Mouse (Mus musculus) CH12.LX (cell line): ENCODE results near the gene Ly75. TPM values are rescaled to one million over a fixed set of nuclear protein-coding genes. Genes with fewer than 3 reads are reported as not detected.

Experiments used
- DNase-seq: peaks from one replicate; pipeline ENCODE4 v3.0.0-alpha.2; 2013; ENCODE audit errors: extremely low read depth
- H3K27ac ChIP-seq: 2 replicates; pipeline ENCODE4 v1.5.1; 2012; ENCODE audit warnings: low read depth, mild to moderate bottlenecking, control low read depth, moderate library complexity; ENCODE audit not compliant: insufficient read depth
- H3K27me3 ChIP-seq: replicated peaks from 2 replicates; pipeline ENCODE3; 2012; ENCODE audit warnings: inconsistent platforms
- H3K36me3 ChIP-seq, 2 experiments: replicated peaks in 1 of 2; 2 replicates each; pipeline versions ENCODE3 to v1.6.1; 2012; ENCODE audit warnings: inconsistent platforms in 1 of 2, low read length in 1 of 2, mild to moderate bottlenecking in 1 of 2, mixed read lengths in 1 of 2, moderate library complexity in 1 of 2; ENCODE audit not compliant: control insufficient read depth in 1 of 2, insufficient read depth in 1 of 2
- H3K4me1 ChIP-seq, 2 experiments: 2 replicates each; pipeline ENCODE4 v1.6.1; 2012; ENCODE audit warnings: inconsistent platforms in 1 of 2, moderate library complexity in 1 of 2; ENCODE audit not compliant: insufficient read depth in 2 of 2, control insufficient read depth in 1 of 2
- H3K4me2 ChIP-seq: 2 replicates; pipeline ENCODE4 v1.6.1; 2012; ENCODE audit warnings: low read depth, mild to moderate bottlenecking, control low read depth; ENCODE audit not compliant: poor library complexity, insufficient read depth, severe bottlenecking
- H3K4me3 ChIP-seq, 3 experiments: fragments of 150-350 bp in 1 of 3; sonication (generic) in 1 of 3; replicated peaks in 1 of 3; 2 replicates each; pipeline versions ENCODE3 to v1.5.1; 2011 to 2012; ENCODE audit warnings: low read depth in 2 of 3, low read length in 2 of 3, mild to moderate bottlenecking in 2 of 3, moderate library complexity in 2 of 3, control low read depth in 1 of 3, improper control_type of control experiment in 1 of 3, inconsistent platforms in 1 of 3, mixed read lengths in 1 of 3; ENCODE audit not compliant: poor library complexity in 1 of 3
- H3K79me2 ChIP-seq: replicated peaks from 2 replicates; pipeline ENCODE4 v1.6.1; 2012; ENCODE audit warnings: mild to moderate bottlenecking, moderate library complexity; ENCODE audit not compliant: control insufficient read depth, poor library complexity, insufficient read depth, severe bottlenecking; ENCODE audit errors: extremely low read depth
- H3K9ac ChIP-seq: 2 replicates; pipeline ENCODE4 v1.6.1; 2012; ENCODE audit warnings: low read depth, mild to moderate bottlenecking, control low read depth, moderate library complexity; ENCODE audit not compliant: insufficient read depth
- H3K9me3 ChIP-seq: replicated peaks from 2 replicates; pipeline ENCODE3; 2012; ENCODE audit warnings: low read length, inconsistent platforms, mixed read lengths
- BHLHE40 ChIP-seq: IDR thresholded peaks from 2 replicates; pipeline ENCODE4 v1.6.1; 2011; ENCODE audit warnings: mild to moderate bottlenecking, low read depth, low read length, improper control_type of control experiment
- CHD2 ChIP-seq: IDR thresholded peaks from 2 replicates; pipeline ENCODE4 v1.6.1; 2011; ENCODE audit warnings: low read length, improper control_type of control experiment
- CTCF ChIP-seq, 2 experiments: IDR thresholded peaks in 1 of 2; conservative IDR thresholded peaks in 1 of 2; 2 replicates each; pipeline ENCODE4 v1.5.1; 2011 to 2012; ENCODE audit warnings: low read depth in 2 of 2, low read length in 2 of 2, improper control_type of control experiment in 1 of 2, inconsistent platforms in 1 of 2, mild to moderate bottlenecking in 1 of 2, moderate library complexity in 1 of 2
- ELF1 ChIP-seq: IDR thresholded peaks from 2 replicates; pipeline ENCODE4 v1.6.1; 2014; ENCODE audit warnings: low read depth, mild to moderate bottlenecking, inconsistent platforms, low read length, improper control_type of control experiment
- ETS1 ChIP-seq: conservative IDR thresholded peaks from 2 replicates; pipeline ENCODE4 v1.6.1; 2012; ENCODE audit warnings: low read depth, mild to moderate bottlenecking, inconsistent platforms, low read length, improper control_type of control experiment, moderate library complexity
- GABPA ChIP-seq: IDR thresholded peaks from 2 replicates; pipeline ENCODE4 v1.6.1; 2012; ENCODE audit warnings: low read depth, low read length, improper control_type of control experiment, inconsistent platforms; ENCODE audit not compliant: insufficient replicate concordance
- HCFC1 ChIP-seq: IDR thresholded peaks from 2 replicates; pipeline ENCODE4 v1.6.1; 2012; ENCODE audit warnings: low read depth, mild to moderate bottlenecking, inconsistent platforms, low read length, improper control_type of control experiment
- IRF4 ChIP-seq: IDR thresholded peaks from 2 replicates; pipeline ENCODE4 v1.6.1; 2014; ENCODE audit warnings: low read depth, mild to moderate bottlenecking, inconsistent platforms, low read length, improper control_type of control experiment
- JUND ChIP-seq: conservative IDR thresholded peaks from 2 replicates; pipeline ENCODE4 v1.6.1; 2011; ENCODE audit warnings: low read depth, low read length, improper control_type of control experiment
- MAFK ChIP-seq: IDR thresholded peaks from 2 replicates; pipeline ENCODE4 v1.6.1; 2011; ENCODE audit warnings: low read length, improper control_type of control experiment; ENCODE audit not compliant: insufficient replicate concordance
- MAX ChIP-seq: IDR thresholded peaks from 2 replicates; pipeline ENCODE4 v1.6.1; 2011; ENCODE audit warnings: low read length, improper control_type of control experiment
- MAZ ChIP-seq: IDR thresholded peaks from 2 replicates; pipeline ENCODE4 v1.6.1; 2012; ENCODE audit warnings: low read depth, mild to moderate bottlenecking, inconsistent platforms, low read length, improper control_type of control experiment, moderate library complexity
- MEF2A ChIP-seq: IDR thresholded peaks from 2 replicates; pipeline ENCODE4 v1.6.1; 2014; ENCODE audit warnings: low read depth, mild to moderate bottlenecking, inconsistent platforms, low read length, improper control_type of control experiment, borderline replicate concordance
- MXI1 ChIP-seq: IDR thresholded peaks from 2 replicates; pipeline ENCODE4 v1.6.1; 2011; ENCODE audit warnings: mild to moderate bottlenecking, low read depth, low read length, improper control_type of control experiment
- MYC ChIP-seq: IDR thresholded peaks from 2 replicates; pipeline ENCODE4 v1.6.1; 2011; ENCODE audit warnings: low read depth, mild to moderate bottlenecking, improper control_type of control experiment, low read length
- NELFE ChIP-seq: IDR thresholded peaks from 2 replicates; pipeline ENCODE4 v1.6.1; 2011; ENCODE audit warnings: low read depth, low read length, improper control_type of control experiment
- POLR2A ChIP-seq: IDR thresholded peaks from 2 replicates; pipeline ENCODE4 v1.6.1; 2011; ENCODE audit warnings: low read depth, mild to moderate bottlenecking, improper control_type of control experiment, low read length
- RCOR1 ChIP-seq: conservative IDR thresholded peaks from 2 replicates; pipeline ENCODE4 v1.6.1; 2012; ENCODE audit warnings: low read depth, mild to moderate bottlenecking, inconsistent platforms, low read length, improper control_type of control experiment
- SIN3A ChIP-seq: IDR thresholded peaks from 2 replicates; pipeline ENCODE4 v1.6.1; 2012; ENCODE audit warnings: low read length, improper control_type of control experiment, inconsistent platforms
- SMC3 ChIP-seq: IDR thresholded peaks from 2 replicates; pipeline ENCODE4 v1.6.1; 2011; ENCODE audit warnings: low read depth, low read length, improper control_type of control experiment
- TBP ChIP-seq: conservative IDR thresholded peaks from 2 replicates; pipeline ENCODE4 v1.6.1; 2011; ENCODE audit warnings: low read depth, low read length, improper control_type of control experiment
- TCF12 ChIP-seq: IDR thresholded peaks from 2 replicates; pipeline ENCODE4 v1.6.1; 2014; ENCODE audit warnings: low read depth, mild to moderate bottlenecking, inconsistent platforms, low read length, improper control_type of control experiment
- UBTF ChIP-seq: IDR thresholded peaks from 2 replicates; pipeline ENCODE4 v1.6.1; 2012; ENCODE audit warnings: low read depth, mild to moderate bottlenecking, inconsistent platforms, low read length, improper control_type of control experiment, moderate library complexity
- USF2 ChIP-seq: conservative IDR thresholded peaks from 2 replicates; pipeline ENCODE4 v1.6.1; 2011; ENCODE audit warnings: low read depth, low read length, improper control_type of control experiment
- ZMIZ1 ChIP-seq: IDR thresholded peaks from 2 replicates; pipeline ENCODE4 v1.6.1; 2012; ENCODE audit warnings: low read depth, mild to moderate bottlenecking, inconsistent platforms, low read length, improper control_type of control experiment
- ZNF384 ChIP-seq: IDR thresholded peaks from 2 replicates; pipeline ENCODE4 v1.6.1; 2012; ENCODE audit warnings: low read depth, low read length, improper control_type of control experiment, inconsistent platforms
- dilution Hi-C: fragments of 300-500 bp; cut with MboI; formaldehyde crosslinking; loops from 2 replicates; pipeline ENCODE4 v1.14.3; 2020; ENCODE audit warnings: low sequenced_read_pairs; ENCODE audit not compliant: extremely low pct_unique_long_range_greater_than_20kb, extremely low pct_ligation_motif_present
- in situ Hi-C: fragments of 300-500 bp; cut with MboI; formaldehyde crosslinking; loops from 3 replicates; pipeline ENCODE4 v1.14.3; 2019; ENCODE audit warnings: low sequenced_read_pairs, low pct_ligation_motif_present, low pct_unique_long_range_greater_than_20kb, mixed read lengths
- polyA plus RNA-seq: library from polyadenylated mRNA; unstranded; fragments of >175 nt; gene quantifications from 2 replicates; pipeline ENCODE4 v1.2.1, GENCODE M21; 2012; ENCODE audit warnings: low read depth; ENCODE audit not compliant: insufficient read length
- total RNA-seq, 2 experiments: library from RNA; depleted of rRNA; stranded (reverse); fragments of 300-350 nt in 1 of 2; fragments of >200 nt in 1 of 2; gene quantifications; 2 replicates each; pipeline ENCODE4 v1.2.3; 2012 to 2014

Ly75 gene
- total and polyA plus RNA-seq, 3 experiments, result 10.6 to 32.2 (median 13.8) TPM

DNA sequence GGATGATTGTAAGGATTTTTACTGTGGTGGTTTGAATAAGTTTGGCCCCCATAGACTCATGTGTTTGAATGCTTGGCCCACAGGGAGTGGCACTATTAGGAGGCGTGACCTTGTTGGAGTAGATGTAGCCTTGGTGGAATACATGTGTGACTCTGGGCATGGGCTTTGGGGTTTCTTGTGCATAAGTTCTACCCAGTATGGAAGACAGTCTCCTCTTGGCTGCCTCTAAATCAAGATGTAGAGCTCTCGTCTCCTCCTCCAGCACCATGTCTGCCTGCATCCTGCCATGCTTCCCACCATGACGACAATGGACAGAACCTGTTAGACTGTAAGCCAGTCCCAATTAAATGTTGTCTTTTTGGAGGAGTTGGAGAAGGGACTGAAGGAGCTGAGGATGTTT is 23.3 kb downstream of the Ly75 start:
- no peak for DNase-seq
- H3K79me2 ChIP-seq, result no peaks in the 10 kb centered on the region
- no peak overlapping the region for H3K9ac ChIP-seq
- H3K27me3 ChIP-seq, result no peaks in the 10 kb centered on the region
- peaks cover 12 to 27% of the 10 kb centered on the region in 2 experiments; a peak in 3 of 4 replicates for H3K4me1 ChIP-seq
- peaks cover 39 to 64% of the 10 kb centered on the region in 2 experiments for H3K36me3 ChIP-seq
- no peak overlapping the region for H3K4me3 ChIP-seq
- H3K4me2 ChIP-seq, result no peak overlapping the region
- in situ Hi-C loops, result no loop called here
- no peaks in the 10 kb centered on the region for H3K9me3 ChIP-seq
- TF ChIP-seq ZMIZ1 (no peak), ETS1 (no peak), BHLHE40 (no peak), USF2 (no peak), MEF2A (no peak), CHD2 (no peak), CTCF (conservative IDR thresholded peaks at IDR 0.05 in 1 of 2, IDR thresholded peaks at IDR 0.05 in 1 of 2; ENCODE audit: low read depth in 2 of 2, low read length in 2 of 2) (no peak), IRF4 (no peak), TBP (no peak), TCF12 (no peak), NELFE (no peak), MAX (no peak), SIN3A (no peak), ELF1 (no peak), POLR2A (no peak), MAFK (no peak), JUND (no peak), MAZ (no peak), UBTF (no peak)
- H3K27ac ChIP-seq, result no peak overlapping the region
- dilution Hi-C loops, result no loop called here

DNA sequence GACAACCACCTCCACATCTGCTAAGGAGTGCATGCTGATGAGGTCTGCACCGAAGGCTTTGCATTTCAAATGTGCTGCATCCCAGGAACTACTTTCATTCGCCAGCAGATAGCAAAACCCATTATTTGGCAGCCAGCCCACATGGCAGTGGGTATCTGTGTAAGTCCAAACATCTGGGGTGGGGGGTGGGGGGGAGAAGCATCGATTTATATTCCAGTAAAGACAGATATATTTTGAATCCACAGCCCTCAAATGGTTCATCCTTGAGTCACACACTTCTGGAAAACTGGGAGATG is 27.8 kb downstream of the Ly75 start:
- H3K27ac ChIP-seq, result no peak overlapping the region
- dilution Hi-C loops (no loop called here), in situ Hi-C loops (no loop called here)
- no peak overlapping the region for H3K4me2 ChIP-seq
- no peak overlapping the region for H3K9ac ChIP-seq
- no peaks in the 10 kb centered on the region for H3K4me1 ChIP-seq
- TF ChIP-seq SMC3 (no peak), GABPA (no peak), CHD2 (no peak), JUND (no peak), HCFC1 (no peak), TCF12 (no peak), ELF1 (no peak), MAX (no peak), MYC (no peak), BHLHE40 (no peak), RCOR1 (no peak), ZNF384 (no peak), MXI1 (no peak), UBTF (no peak), ETS1 (no peak), CTCF (conservative IDR thresholded peaks at IDR 0.05 in 1 of 2, IDR thresholded peaks at IDR 0.05 in 1 of 2; ENCODE audit: low read depth in 2 of 2, low read length in 2 of 2) (no peak)
- no peak for DNase-seq
- no peaks in the 10 kb centered on the region for H3K9me3 ChIP-seq
- H3K79me2 ChIP-seq, result no peaks in the 10 kb centered on the region
- H3K36me3 ChIP-seq, result peaks cover 52 to 73% of the 10 kb centered on the region in 2 experiments
- H3K4me3 ChIP-seq, result no peak overlapping the region
- H3K27me3 ChIP-seq, result no peaks in the 10 kb centered on the region
